Mouse (Mus musculus) heart, postnatal 0 days (tissue): ENCODE data around the gene Esrrg.

Source experiments
- CTCF ChIP-seq: IDR thresholded peaks from 2 replicates; pipeline ENCODE4 v1.5.1; 2016; ENCODE audit warnings: antibody characterized with exemption, control low read depth, low read depth
- EP300 ChIP-seq: IDR thresholded peaks from 2 replicates; pipeline ENCODE4 v1.6.1; 2016; ENCODE audit warnings: antibody characterized with exemption, low read depth

DNA sequence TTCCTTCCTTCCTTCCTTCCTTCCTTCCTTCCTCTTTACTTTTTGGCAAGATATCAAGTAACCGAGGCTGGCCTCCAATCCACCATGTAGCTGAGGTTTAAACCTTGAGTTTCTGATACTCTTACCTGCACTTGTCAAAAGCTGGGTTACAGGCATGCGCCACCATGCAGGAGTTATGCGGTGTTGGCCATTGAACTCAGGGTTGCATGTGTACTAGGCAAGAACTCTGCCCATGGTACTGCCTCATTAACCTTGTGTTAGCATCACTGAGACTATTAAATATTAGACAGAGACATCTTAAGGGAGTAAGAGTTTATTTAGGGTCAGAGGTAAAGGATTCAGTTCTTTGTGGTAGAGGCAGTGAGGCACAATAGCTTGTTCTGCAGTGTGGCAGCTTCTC is 161.6 kb downstream of the Esrrg start:
- no peak for TF ChIP-seq CTCF
- no peak for TF ChIP-seq EP300
